Mouse (Mus musculus) mouse trophoblast stem cell (cell line): ENCODE results near the gene Gpr55.
"Not testable (repeated sequence)": the region's sequence is repeated elsewhere in the genome, so short reads cannot be mapped to it uniquely, and the experiment has no call there.

Experiments used
- in situ Hi-C, 2 experiments: fragments of 300-500 bp; cut with MseI, MboI; formaldehyde crosslinking; loops; 2 replicates in 1 of 2; 3 replicates in 1 of 2; pipeline ENCODE4 v1.15.1; 2025

Gene Gpr55

GRCm38 (mm10) chr1:85960873-85961272 lies at the start of gene Gpr55:
TSS of gene Gpr55 (minus strand) at chr1:85961007.
- in situ Hi-C loops = no loop called here

DNA sequence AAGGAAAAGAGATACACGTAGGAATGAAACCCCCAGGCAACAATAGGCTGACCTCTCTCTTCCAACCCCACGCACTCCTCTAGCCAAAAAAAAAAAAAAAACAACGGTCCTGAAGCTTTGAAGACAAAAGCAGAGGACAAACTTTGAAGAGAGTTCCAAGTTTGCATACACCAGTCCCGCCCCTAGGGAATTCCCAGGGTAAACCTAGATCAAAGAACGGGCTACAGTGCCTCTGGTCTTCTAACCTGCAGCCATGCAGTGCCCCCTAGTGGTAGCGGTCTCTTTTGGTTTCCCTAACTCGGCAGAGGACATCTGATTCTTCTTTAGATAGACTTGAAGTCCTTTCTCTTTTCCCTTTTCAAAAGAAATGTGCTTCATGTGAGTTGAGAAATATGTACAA lies 47.0 kb upstream of the Gpr55 start:
- in situ Hi-C loops = loop anchor here (5.0 kb wide), 3 partner anchors 70 to 150 kb away; no protein-coding TSS in a partner anchor

- in situ Hi-C loops = loop anchor here (5.0 kb wide), 3 partner anchors 69 to 149 kb away; no protein-coding TSS in a partner anchor
Measured at GRCm38 (mm10) chr1:86006040-86006439, 45.2 kb upstream of the Gpr55 start.

DNA sequence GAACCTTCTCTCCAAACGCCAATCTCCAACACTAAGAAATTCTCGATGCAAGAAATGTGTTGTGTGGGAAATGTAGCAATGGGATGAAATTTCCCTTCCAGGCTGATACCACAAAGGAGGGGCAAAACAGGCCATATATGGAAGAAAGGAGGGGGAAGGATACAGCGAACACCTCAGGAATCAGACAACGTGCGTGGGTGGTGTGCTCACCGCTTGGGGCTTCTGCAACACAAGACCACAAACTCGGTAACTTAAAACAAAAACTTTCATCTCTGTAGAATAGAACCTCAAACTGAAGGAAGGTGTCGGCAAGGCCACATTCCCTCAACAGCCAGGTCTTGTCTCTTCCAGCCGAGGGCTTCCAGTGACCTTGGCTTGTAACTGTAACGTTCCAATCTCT lies 44.7 kb upstream of the Gpr55 start:
- in situ Hi-C loops = loop anchor here (5.0 kb wide), 3 partner anchors 68 to 148 kb away; no protein-coding TSS in a partner anchor

- in situ Hi-C loops = no loop called here
Measured at GRCm38 (mm10) chr1:85999853-86000570, 39.2 kb upstream of the Gpr55 start.

GRCm38 (mm10) chr1:85998012-85998411 lies 37.2 kb upstream of the Gpr55 start:
- in situ Hi-C loops = no loop called here

DNA sequence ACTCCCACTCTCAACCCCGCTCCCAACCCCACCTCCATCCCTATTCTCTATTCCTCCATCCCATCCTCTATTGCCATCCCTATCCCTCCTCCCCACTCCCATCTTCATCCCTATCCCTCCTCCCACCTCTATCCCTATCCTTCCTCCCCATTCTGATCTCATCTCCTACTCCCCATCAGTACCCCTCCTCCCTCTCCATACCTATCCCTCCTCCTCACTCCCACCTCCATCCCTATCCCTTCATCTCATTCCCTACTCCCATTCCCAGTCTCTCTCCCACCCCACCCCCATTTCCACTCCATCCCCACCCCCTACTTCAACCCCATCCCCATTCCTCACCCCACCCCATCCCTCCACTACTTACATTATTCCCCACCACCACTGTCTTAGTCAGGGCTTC lies 36.4 kb upstream of the Gpr55 start:
- in situ Hi-C loops = no loop called here

DNA sequence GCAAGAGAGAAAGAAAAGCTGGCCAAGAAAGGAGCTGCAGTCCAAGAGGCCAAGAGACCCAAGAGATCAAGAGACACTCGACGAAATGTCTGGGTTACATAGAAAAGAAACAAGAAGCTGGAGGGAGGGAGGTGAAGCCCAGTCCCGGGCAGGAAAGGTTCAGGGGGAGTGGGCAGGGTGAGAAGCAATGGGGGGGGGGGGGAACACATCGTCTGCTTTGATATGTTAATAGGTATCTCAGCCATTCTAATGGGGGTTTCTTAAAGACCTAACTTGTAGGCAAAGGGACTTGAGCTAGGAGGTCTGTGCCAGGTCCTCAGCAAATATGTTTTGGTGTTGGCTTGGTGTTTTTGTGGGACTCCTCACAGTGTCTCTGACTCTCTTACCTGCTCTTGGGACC lies 32.7 kb upstream of the Gpr55 start:
- in situ Hi-C loops = no loop called here

DNA sequence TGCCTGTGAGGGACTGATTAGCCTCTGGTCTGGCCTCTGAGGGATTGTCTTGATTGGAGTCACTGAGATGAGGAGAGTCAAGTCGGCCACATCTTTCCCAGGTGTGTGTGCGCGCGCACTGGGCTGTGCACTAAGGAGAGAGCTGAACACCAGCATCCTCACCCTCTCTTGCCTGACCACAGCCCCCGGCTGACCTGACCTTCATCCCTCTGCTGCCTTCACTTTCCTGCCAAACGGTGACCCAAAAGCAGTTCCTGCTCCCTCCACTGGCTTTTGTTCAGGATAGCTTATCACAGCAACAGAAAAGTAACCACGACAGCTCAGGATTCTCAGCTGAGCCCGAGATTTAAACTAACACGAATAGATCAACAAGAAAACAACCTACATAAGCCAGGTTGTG lies 31.4 kb upstream of the Gpr55 start:
- in situ Hi-C loops = no loop called here

DNA sequence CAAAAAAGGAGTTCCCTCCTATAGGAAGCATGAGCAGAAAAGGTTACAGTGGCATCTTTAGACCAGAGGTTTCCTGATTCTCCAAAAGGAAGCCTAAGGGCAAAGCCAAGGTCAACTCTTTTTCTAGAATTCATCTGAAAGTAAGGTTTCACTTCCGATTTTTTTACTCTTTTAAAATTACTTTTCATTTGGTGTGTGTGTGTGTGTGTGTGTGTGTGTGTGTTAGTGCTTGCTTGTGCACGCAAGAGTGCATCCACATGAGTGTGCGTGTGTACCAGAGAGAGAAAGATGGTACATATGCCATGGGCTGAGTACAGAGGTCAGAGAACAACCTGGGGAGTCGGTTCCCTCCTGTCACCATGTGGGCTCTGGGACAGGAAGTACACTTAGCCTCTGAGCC lies 28.1 kb upstream of the Gpr55 start:
- in situ Hi-C loops = not testable (repeated sequence)

DNA sequence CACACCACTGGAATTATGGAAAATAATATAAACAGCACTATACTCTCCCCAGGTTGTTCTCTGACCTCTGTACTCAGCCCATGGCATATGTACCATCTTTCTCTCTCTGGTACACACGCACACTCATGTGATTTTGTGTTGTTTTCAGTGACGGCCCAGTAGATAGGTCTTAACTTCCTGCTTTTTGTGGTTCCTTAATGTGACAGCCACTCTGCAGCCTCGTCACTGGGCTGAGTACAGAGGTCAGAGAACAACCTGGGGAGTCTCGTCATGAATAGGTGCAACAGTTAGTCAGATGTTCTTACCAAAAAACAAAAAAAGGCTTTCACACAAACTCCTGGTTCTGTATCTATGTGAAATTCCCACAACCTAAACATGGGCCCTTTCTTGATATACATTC lies 27.5 kb upstream of the Gpr55 start:
- in situ Hi-C loops = no loop called here

DNA sequence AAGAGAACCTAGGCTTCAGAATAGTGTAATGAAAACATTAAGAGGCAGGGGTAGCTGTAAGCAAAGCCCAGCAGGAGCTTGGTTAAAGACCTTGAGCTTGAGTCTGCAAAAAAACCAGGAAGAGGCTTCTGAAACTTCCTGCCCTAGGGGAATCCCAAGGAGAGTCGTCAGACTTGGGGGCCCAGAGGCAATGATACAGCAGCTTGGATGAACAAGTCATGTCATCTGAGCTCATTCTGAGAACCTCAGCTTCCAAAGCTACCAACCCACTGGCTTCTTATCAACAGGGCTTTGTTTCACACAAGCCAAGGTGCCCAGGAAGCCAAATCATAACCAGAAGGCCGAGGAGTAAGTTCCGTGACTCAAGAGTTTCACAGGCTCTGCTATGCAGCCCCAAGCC lies 25.0 kb upstream of the Gpr55 start:
- in situ Hi-C loops = no loop called here

- in situ Hi-C loops = no loop called here
Measured at GRCm38 (mm10) chr1:85981738-85982357, 21.0 kb upstream of the Gpr55 start.

DNA sequence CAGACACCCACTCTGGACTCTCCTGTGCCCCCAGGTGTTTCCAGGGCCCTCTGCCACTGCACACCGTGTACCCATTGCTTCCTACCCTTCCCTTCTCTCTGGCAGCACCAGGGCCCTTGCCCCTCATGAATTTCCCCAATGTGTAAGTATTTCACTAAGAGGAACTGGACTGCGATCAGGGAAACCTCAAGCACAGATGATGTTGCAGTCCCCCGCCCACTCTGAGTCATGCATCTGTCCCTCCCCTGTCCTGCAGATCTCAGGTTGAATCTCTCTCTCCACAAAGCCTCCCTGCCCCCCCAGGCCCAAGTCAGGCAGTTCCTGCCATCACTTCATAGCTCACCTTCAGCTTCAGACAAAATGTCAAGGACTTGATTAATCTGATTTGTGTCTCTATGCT lies 16.9 kb upstream of the Gpr55 start:
- in situ Hi-C loops = no loop called here

DNA sequence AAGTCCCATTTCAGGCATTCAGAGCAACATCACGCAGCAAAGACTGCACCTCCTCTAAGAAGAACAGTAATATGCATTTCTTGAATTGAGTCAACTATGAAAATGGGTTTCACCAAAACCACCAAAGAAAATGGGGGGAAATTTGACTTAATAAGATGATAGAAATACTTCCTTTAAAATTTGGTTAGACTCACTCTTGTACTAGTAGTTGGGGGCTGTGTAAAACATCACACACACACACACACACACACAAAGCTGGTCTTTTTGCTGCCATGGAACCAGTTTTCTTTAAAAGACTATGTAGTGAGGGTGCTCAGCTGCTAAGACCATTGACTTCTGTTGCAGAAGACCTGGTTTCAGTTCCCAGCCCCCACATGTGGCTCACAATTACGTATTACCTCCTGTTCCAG lies 12.7 kb upstream of the Gpr55 start:
- in situ Hi-C loops = no loop called here

GRCm38 (mm10) chr1:85972341-85972740 lies 11.5 kb upstream of the Gpr55 start:
- in situ Hi-C loops = no loop called here

GRCm38 (mm10) chr1:85971070-85971469 lies 10.3 kb upstream of the Gpr55 start:
- in situ Hi-C loops = no loop called here

- in situ Hi-C loops = no loop called here
Measured at GRCm38 (mm10) chr1:85969519-85969918, 8.7 kb upstream of the Gpr55 start.

DNA sequence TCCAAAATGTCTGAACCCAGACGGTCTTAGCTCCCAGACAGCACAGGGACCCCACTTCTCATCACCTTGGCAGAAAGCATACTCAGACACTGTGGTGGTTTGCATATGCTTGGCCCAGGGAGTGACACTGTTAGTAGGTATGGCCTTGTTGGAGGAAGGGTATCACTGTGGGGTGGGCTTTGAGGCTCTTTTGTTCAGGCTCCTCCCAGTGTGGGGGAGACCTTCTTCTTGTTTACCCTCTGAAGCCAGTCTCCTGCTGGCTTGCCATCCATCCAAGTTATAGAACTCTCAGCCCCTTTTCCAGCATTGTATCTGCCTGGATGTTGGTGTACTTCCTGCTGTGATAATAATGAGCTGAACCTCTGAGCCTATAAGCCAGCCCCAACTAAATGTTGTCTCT lies 8.3 kb upstream of the Gpr55 start:
- in situ Hi-C loops = no loop called here

DNA sequence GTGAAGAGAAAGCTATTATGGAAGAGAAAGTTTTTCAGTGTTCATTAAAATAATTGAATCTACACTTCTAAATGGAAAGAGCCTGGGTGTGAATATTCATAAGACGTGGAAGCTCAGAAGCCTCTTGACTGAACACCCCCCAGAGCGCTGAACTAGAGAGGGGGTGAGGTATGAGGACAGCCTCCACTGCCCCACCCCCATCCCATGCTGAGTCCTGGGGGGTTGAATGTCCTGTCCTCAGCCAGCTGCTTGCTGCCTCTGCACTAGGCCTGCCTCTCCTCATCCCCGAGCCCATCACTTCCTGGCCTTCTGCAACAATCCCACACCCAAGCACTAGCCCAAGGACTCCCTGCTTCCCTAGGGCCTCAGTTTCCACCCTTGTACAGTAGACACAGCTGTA lies 5.0 kb upstream of the Gpr55 start:
- in situ Hi-C loops = no loop called here

GRCm38 (mm10) chr1:85962081-85962480 lies 1.3 kb upstream of the Gpr55 start:
- in situ Hi-C loops = no loop called here

DNA sequence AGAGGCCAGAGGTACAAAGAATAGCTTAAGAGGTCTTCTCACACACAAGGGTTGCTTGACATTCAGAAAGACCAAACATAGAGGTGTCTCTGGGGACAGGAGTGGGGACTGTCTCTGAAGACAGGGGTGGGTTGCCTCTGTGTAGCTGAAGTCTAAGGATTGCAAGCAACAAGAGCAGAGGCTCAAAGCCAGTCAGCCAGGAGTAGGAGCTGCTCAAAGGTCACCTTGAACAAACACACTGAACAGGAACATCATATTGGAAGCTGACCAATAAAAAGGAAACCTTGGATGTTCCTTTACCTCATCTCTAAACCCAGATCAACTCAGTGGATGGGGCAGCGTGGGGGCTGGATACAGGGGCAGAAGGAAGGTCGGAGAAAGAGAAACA lies 924 bp downstream of the Gpr55 start:
- in situ Hi-C loops = no loop called here

DNA sequence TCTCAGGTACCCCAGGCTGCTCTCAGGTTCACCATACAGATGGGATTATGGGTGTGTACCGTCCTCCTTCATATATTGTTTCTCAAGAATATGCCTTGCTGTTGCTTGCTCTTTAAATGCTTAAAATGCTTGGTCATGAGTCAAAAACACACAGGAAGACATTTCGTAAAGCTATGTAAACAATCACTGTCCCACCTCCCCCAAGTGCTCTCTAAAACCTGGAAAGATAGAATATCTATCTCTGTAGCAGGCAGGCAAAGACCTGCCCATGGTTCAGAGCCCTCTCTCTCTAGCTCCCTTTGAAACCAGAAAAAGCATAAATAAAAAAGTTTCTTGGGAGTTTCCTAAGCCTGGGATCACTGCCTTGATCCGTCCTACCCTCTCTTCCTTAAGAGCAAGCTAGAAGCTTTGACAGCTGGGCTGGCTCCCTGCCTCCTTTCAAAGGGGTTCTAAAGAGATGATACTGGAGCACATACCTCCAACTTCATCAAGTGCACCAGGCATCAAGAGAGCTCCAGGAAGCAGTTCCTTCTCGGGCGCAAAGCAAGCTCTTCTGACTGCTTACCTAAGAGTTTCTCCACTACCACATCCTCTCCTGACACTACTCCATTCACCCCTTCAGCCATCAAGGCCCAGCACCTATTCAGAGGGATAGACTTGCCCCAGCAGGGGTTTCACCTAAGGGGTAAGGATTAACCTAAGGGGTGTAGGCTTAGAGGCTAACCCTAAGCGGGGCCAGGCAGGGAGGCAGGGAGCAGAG lies 1.5 kb downstream of the Gpr55 start:
- in situ Hi-C loops = no loop called here
